Mouse (Mus musculus) lung, postnatal 36 days (tissue): ENCODE data around the gene Tnpo2.
"Not testable (repeated sequence)": the region's sequence is repeated elsewhere in the genome, so short reads cannot be mapped to it uniquely, and the experiment has no call there.

Experiments
- DNase-seq: peaks from one replicate; pipeline ENCODE4 v3.0.0; 2022; ENCODE audit warnings: mixed read lengths

The Tnpo2 gene

GRCm38 (mm10) chr8:85074617-85075016 is 37.9 kb downstream of the Tnpo2 start:
- DNase-seq: no peak

GRCm38 (mm10) chr8:85076001-85076400 is 39.3 kb downstream of the Tnpo2 start:
- peak; percentile 68 for DNase-seq

GRCm38 (mm10) chr8:85076993-85077392 is 40.3 kb downstream of the Tnpo2 start:
- DNase-seq: peak; percentile 90

- DNase-seq: no peak
Measured at GRCm38 (mm10) chr8:85080214-85080531, 43.5 kb downstream of the Tnpo2 start.

GRCm38 (mm10) chr8:85080532-85081215 is 44.0 kb downstream of the Tnpo2 start, which contains the start of gene Wdr83os:
Gene Wdr83os (plus strand): TSS chr8:85080740.
- DNase-seq: peak; percentile 76

GRCm38 (mm10) chr8:85081216-85081555 is 44.5 kb downstream of the Tnpo2 start, which contains the start of gene Wdr83:
Gene Wdr83 (minus strand): TSS chr8:85081306.
- peak; percentile 67 for DNase-seq

GRCm38 (mm10) chr8:85082169-85082568 is 45.5 kb downstream of the Tnpo2 start:
- DNase-seq: not testable (repeated sequence)

GRCm38 (mm10) chr8:85083108-85083813 is 46.5 kb downstream of the Tnpo2 start, which contains the start of gene Man2b1:
Gene Man2b1 (plus strand): TSS chr8:85083270.
- peak; percentile 98 for DNase-seq

- peak; percentile 62 for DNase-seq
Measured at GRCm38 (mm10) chr8:85084633-85085032, 47.9 kb downstream of the Tnpo2 start.

- DNase-seq: peak; percentile 43
Measured at GRCm38 (mm10) chr8:85086238-85086637, 49.5 kb downstream of the Tnpo2 start.

- DNase-seq: no peak
Measured at GRCm38 (mm10) chr8:85088771-85089170, 52.1 kb downstream of the Tnpo2 start.

GRCm38 (mm10) chr8:85090856-85091255 is 54.1 kb downstream of the Tnpo2 start:
- DNase-seq: no peak

- DNase-seq: no peak
Measured at GRCm38 (mm10) chr8:85091526-85092090, 54.9 kb downstream of the Tnpo2 start.

GRCm38 (mm10) chr8:85095051-85095450 is 58.3 kb downstream of the Tnpo2 start:
- no peak for DNase-seq

GRCm38 (mm10) chr8:85095566-85095965 is 58.9 kb downstream of the Tnpo2 start:
- DNase-seq: no peak

- DNase-seq: no peak
Measured at GRCm38 (mm10) chr8:85096196-85096595, 59.5 kb downstream of the Tnpo2 start.

- DNase-seq: no peak
Measured at GRCm38 (mm10) chr8:85096850-85097249, 60.1 kb downstream of the Tnpo2 start.

GRCm38 (mm10) chr8:85100076-85100665 is 63.5 kb downstream of the Tnpo2 start:
- DNase-seq: no peak
